ENCODE assay signal across 14 mouse cellular contexts in the genomic region with DNA sequence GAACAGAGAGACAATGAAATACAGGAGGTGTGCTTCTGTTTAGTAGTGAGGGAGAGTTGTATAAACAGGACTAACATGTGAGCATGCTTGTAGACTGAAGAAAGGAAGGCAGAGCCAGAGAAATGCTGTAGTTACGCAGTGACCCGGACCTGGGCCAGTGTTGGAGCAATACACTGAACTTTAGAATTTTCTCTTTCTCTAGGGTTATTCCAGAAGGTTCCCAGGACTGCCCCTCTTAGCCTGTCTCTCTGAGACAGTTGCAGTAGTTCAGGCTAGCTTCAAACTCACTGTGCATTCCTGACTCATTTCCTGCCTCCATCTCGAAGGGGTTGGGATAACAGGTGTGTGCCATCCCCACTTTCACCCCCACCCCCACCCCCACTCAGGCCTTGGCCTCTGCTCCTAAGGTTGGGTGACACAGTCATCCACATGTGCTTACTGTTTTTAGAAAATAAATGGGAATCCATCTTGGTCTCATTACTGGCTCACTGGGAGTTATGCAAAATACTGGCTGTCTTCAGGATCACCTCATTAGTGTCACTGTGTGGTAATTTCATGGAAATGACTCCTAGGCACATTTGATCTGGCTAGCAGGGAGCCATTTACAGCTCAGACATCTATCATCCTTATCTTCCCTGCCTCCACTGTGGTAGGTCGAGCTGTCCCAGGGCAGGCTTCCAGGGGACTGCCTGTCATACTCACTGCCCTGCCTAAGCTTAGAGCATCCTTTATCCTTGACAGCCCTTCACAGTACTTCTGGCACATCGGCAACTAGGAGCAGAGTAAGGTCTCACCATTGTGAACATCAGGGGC. TPM values are rescaled to one million over a fixed set of nuclear protein-coding genes. Genes with fewer than 3 reads are reported as not detected.
DNase-seq lines count a peak whose midpoint lies in the region; ATAC-seq and TF ChIP-seq lines count a peak whose summit lies in the region.
"Had no signal": no experiment of that assay in that cellular context is flagged by ENCODE, and none has a peak within 500 bp of the region (broad histone marks: within the 10 kb centered on the region; RNA-seq: fewer than 3 reads in every experiment).

No protein-coding gene starts in this region.

- no peak overlapping the region for H3K4me2 ChIP-seq in forebrain, embryonic 13.5 days
- no peak overlapping the region for H3K4me2 ChIP-seq in forebrain, embryonic 15.5 days (replicated peaks)
- no peak overlapping the region for H3K4me2 ChIP-seq in lung, postnatal 0 days (replicated peaks; ENCODE audit: low read depth, low read length)
- H3K4me2 ChIP-seq in intestine, embryonic 16.5 days (ENCODE audit: low read depth, low read length), result no peak overlapping the region
- H3K4me2 ChIP-seq: heart, embryonic 12.5 days; hindbrain, embryonic 15.5 days had no signal

- no peaks in the 10 kb centered on the region for H3K36me3 ChIP-seq in forebrain, embryonic 13.5 days (ENCODE audit: poor library complexity, severe bottlenecking)
- no peaks in the 10 kb centered on the region for H3K36me3 ChIP-seq in forebrain, embryonic 15.5 days
- H3K36me3 ChIP-seq in lung, postnatal 0 days (ENCODE audit: insufficient read depth, low read length), result no peaks in the 10 kb centered on the region
- H3K36me3 ChIP-seq in intestine, embryonic 16.5 days (ENCODE audit: control insufficient read depth, insufficient read depth, low read length), result no peaks in the 10 kb centered on the region
- no peaks in the 10 kb centered on the region for H3K36me3 ChIP-seq in kidney, adult 2 months (ENCODE audit: control insufficient read depth, insufficient read depth, low read length)
- H3K36me3 ChIP-seq: heart, embryonic 12.5 days; hindbrain, embryonic 15.5 days had no signal

- peak; percentile 89 for TF ChIP-seq EP300 in lung, postnatal 0 days (IDR thresholded peaks at IDR 0.05)

- peak; percentile 60; the same call in 1 of the 2 replicates for ATAC-seq in forebrain, embryonic 13.5 days
- no peak for ATAC-seq in forebrain, embryonic 15.5 days (replicated peaks)
- peak; percentile 92 for ATAC-seq in lung, postnatal 0 days
- no peak for ATAC-seq in intestine, embryonic 16.5 days
- ATAC-seq: liver, postnatal 0 days had no signal

- no peak for TF ChIP-seq POLR2A in brain, embryonic 14.5 days (IDR thresholded peaks at IDR 0.05; ENCODE audit: borderline replicate concordance, extremely low read depth, insufficient read depth, insufficient read length, poor library complexity, severe bottlenecking)
- no peak for TF ChIP-seq POLR2A in kidney, adult 2 months (IDR thresholded peaks at IDR 0.05; ENCODE audit: low read depth, low read length)

- WGBS in forebrain, embryonic 13.5 days, result 67% methylated on average over 5 of the region's 5 CpGs
- 67% methylated on average over 5 of the region's 5 CpGs for WGBS in forebrain, embryonic 15.5 days
- WGBS in lung, postnatal 0 days, result 28% methylated on average over 5 of the region's 5 CpGs
- 41% methylated on average over 5 of the region's 5 CpGs for WGBS in intestine, embryonic 16.5 days
- 48% methylated on average over 5 of the region's 5 CpGs for WGBS in kidney, adult 2 months

- no peaks in the 10 kb centered on the region for H3K27me3 ChIP-seq in forebrain, embryonic 13.5 days
- H3K27me3 ChIP-seq in forebrain, embryonic 15.5 days, result no peaks in the 10 kb centered on the region
- H3K27me3 ChIP-seq in lung, postnatal 0 days (replicated peaks; ENCODE audit: insufficient read depth, low read length), result no peaks in the 10 kb centered on the region
- H3K27me3 ChIP-seq in intestine, embryonic 16.5 days (replicated peaks; ENCODE audit: control insufficient read depth, insufficient read depth, low read length), result no peaks in the 10 kb centered on the region
- H3K27me3 ChIP-seq in kidney, adult 2 months (replicated peaks; ENCODE audit: control insufficient read depth, insufficient read depth, low read length), result no peaks in the 10 kb centered on the region
- H3K27me3 ChIP-seq: heart, embryonic 12.5 days; hindbrain, embryonic 15.5 days had no signal

- DNase-seq in 3T3-L1 (ENCODE audit: low read depth, low spot score), result peak; percentile 23
- DNase-seq in brain, embryonic 14.5 days (ENCODE audit: low read depth), result peak; percentile 71
- peak; percentile 93 for DNase-seq in lung, postnatal 0 days (ENCODE audit: low spot score)
- no peak for DNase-seq in kidney, postnatal 4 days
- no peak for DNase-seq in kidney, adult 2 months
- DNase-seq: cerebellum, adult 11 months; gastrocnemius, postnatal 25 days; liver, postnatal 0 days had no signal

- H3K9ac ChIP-seq in forebrain, embryonic 13.5 days, result no peak overlapping the region
- H3K9ac ChIP-seq in forebrain, embryonic 15.5 days (replicated peaks), result no peak overlapping the region
- no peak overlapping the region for H3K9ac ChIP-seq in lung, postnatal 0 days (replicated peaks; ENCODE audit: low read depth)
- H3K9ac ChIP-seq in intestine, embryonic 16.5 days (ENCODE audit: low read depth, low read length), result no peak overlapping the region
- H3K9ac ChIP-seq: heart, embryonic 12.5 days; hindbrain, embryonic 15.5 days; liver, postnatal 0 days had no signal

- peaks cover 16% of the 10 kb centered on the region; the same call in 1 of the 2 replicates for H3K4me1 ChIP-seq in forebrain, embryonic 13.5 days
- H3K4me1 ChIP-seq in forebrain, embryonic 15.5 days, result peaks cover 14% of the 10 kb centered on the region
- no peaks in the 10 kb centered on the region for H3K4me1 ChIP-seq in lung, postnatal 0 days (ENCODE audit: insufficient read depth, low read depth, low read length)
- no peaks in the 10 kb centered on the region for H3K4me1 ChIP-seq in intestine, embryonic 16.5 days (ENCODE audit: control insufficient read depth, insufficient read depth, low read length)
- no peaks in the 10 kb centered on the region for H3K4me1 ChIP-seq in kidney, adult 2 months (ENCODE audit: control insufficient read depth, insufficient read depth, low read length)

- no peak for TF ChIP-seq CTCF in brain, embryonic 14.5 days (IDR thresholded peaks at IDR 0.05; ENCODE audit: borderline replicate concordance, extremely low read depth, insufficient read depth, insufficient read length)
- no peak for TF ChIP-seq CTCF in lung, postnatal 0 days (IDR thresholded peaks at IDR 0.05)
- no peak for TF ChIP-seq CTCF in kidney, adult 2 months (conservative IDR thresholded peaks at IDR 0.05; ENCODE audit: insufficient read depth, insufficient read length, low read depth, low read length)

- no peaks in the 10 kb centered on the region for H3K9me3 ChIP-seq in forebrain, embryonic 13.5 days (replicated peaks)
- H3K9me3 ChIP-seq in forebrain, embryonic 15.5 days, result no peaks in the 10 kb centered on the region
- no peaks in the 10 kb centered on the region for H3K9me3 ChIP-seq in lung, postnatal 0 days (ENCODE audit: low read length)
- H3K9me3 ChIP-seq in intestine, embryonic 16.5 days (ENCODE audit: control insufficient read depth, low read length), result no peaks in the 10 kb centered on the region
- H3K9me3 ChIP-seq: hindbrain, embryonic 15.5 days had no signal

- H3K27ac ChIP-seq in forebrain, embryonic 13.5 days, result peak overlapping the region; percentile 42; the same call in 1 of the 2 replicates
- no peak overlapping the region for H3K27ac ChIP-seq in forebrain, embryonic 15.5 days (replicated peaks)
- H3K27ac ChIP-seq in lung, postnatal 0 days (ENCODE audit: low read length), result peak overlapping the region; percentile 55
- H3K27ac ChIP-seq in intestine, embryonic 16.5 days (ENCODE audit: low read length), result no peak overlapping the region
- no peak overlapping the region for H3K27ac ChIP-seq in kidney, adult 2 months (ENCODE audit: insufficient read depth, low read depth, low read length)
- H3K27ac ChIP-seq: hindbrain, embryonic 15.5 days; kidney, postnatal 0 days had no signal

- no peak overlapping the region for H3K4me3 ChIP-seq in forebrain, embryonic 13.5 days
- no peak overlapping the region for H3K4me3 ChIP-seq in forebrain, embryonic 15.5 days
- no peak overlapping the region for H3K4me3 ChIP-seq in lung, postnatal 0 days (ENCODE audit: low read depth, low read length)
- H3K4me3 ChIP-seq in intestine, embryonic 16.5 days (ENCODE audit: low read length), result no peak overlapping the region
- H3K4me3 ChIP-seq in kidney, adult 2 months (ENCODE audit: insufficient read depth, low read depth, low read length), result no peak overlapping the region
- H3K4me3 ChIP-seq: heart, embryonic 12.5 days; hindbrain, embryonic 15.5 days had no signal

RNA-seq across cellular contexts. Expression of gene Rras2, which starts 37.7 kb away (rescaled TPM):
- polyA plus RNA-seq in forebrain, embryonic 13.5 days (2015; fragmentation: Nextera tagmentation; extraction: Ambion mirVana), result 18.9 and 20.3 TPM in 2 replicates
- polyA plus RNA-seq in forebrain, embryonic 15.5 days (2015; fragmentation: Nextera tagmentation; extraction: Ambion mirVana), result 23.1 and 23.7 TPM in 2 replicates
- 23.1 and 24.8 TPM in 2 replicates for polyA plus RNA-seq in brain, embryonic 14.5 days (2012; rRNA removed)
- 77.7 and 83.6 TPM in 2 replicates for polyA plus RNA-seq in lung, postnatal 0 days (2015; fragmentation: Nextera tagmentation; extraction: Ambion mirVana)
- polyA plus RNA-seq in intestine, embryonic 16.5 days (2015; fragmentation: Nextera tagmentation; extraction: Ambion mirVana), result 20.6 and 21.2 TPM in 2 replicates
- polyA plus RNA-seq in kidney, adult 2 months (2012; rRNA removed), result 15.3 and 17.5 TPM in 2 replicates

Comparison
In these comparisons a context has a peak if more than half of its experiments do, and no peak if none do; other contexts are left out.
1. ATAC-seq: peak in forebrain, embryonic 13.5 days (single experiment) and lung, postnatal 0 days (single experiment); none in forebrain, embryonic 15.5 days (single experiment) and intestine, embryonic 16.5 days (single experiment).
2. H3K27ac ChIP-seq: peak in forebrain, embryonic 13.5 days (single experiment) and lung, postnatal 0 days (single experiment); none in forebrain, embryonic 15.5 days (single experiment), intestine, embryonic 16.5 days (single experiment) and kidney, adult 2 months (single experiment).
3. DNase-seq: peak in 3T3-L1 (single experiment), brain, embryonic 14.5 days (single experiment) and lung, postnatal 0 days (single experiment); none in kidney, postnatal 4 days (0 of 2) and kidney, adult 2 months (single experiment).